Mouse (Mus musculus) ES-CJ7 (cell line): ENCODE data around the gene Rraga.

Source experiments
- DNase-seq: peaks from one replicate; pipeline ENCODE4 v3.0.0; 2011; ENCODE audit warnings: low read depth, low spot score

Rraga gene

GRCm38 (mm10) chr4:86575283-86575983 lies at the start of gene Rraga:
Rraga (plus strand) TSS chr4:86575668.
- peak; percentile 96 for DNase-seq

GRCm38 (mm10) chr4:86527162-86528136 lies 48.0 kb upstream of the Rraga start:
- DNase-seq, result no peak

GRCm38 (mm10) chr4:86529161-86529560 lies 46.3 kb upstream of the Rraga start:
- DNase-seq, result no peak

GRCm38 (mm10) chr4:86533406-86534090 lies 41.9 kb upstream of the Rraga start:
- no peak for DNase-seq

GRCm38 (mm10) chr4:86534091-86534481 lies 41.4 kb upstream of the Rraga start:
- no peak for DNase-seq

GRCm38 (mm10) chr4:86537972-86538371 lies 37.5 kb upstream of the Rraga start:
- peak; percentile 67 for DNase-seq

GRCm38 (mm10) chr4:86538936-86539335 lies 36.5 kb upstream of the Rraga start:
- DNase-seq, result peak; percentile 88

GRCm38 (mm10) chr4:86541573-86541972 lies 33.9 kb upstream of the Rraga start:
- DNase-seq, result no peak

- no peak for DNase-seq
Measured at GRCm38 (mm10) chr4:86543999-86544398, 31.5 kb upstream of the Rraga start.

GRCm38 (mm10) chr4:86545615-86546014 lies 29.9 kb upstream of the Rraga start:
- DNase-seq, result peak; percentile 45

GRCm38 (mm10) chr4:86548332-86548731 lies 27.1 kb upstream of the Rraga start:
- no peak for DNase-seq

- DNase-seq, result peak; percentile 67
Measured at GRCm38 (mm10) chr4:86555035-86555707, 20.3 kb upstream of the Rraga start.

GRCm38 (mm10) chr4:86557371-86557770 lies 18.1 kb upstream of the Rraga start:
- DNase-seq, result no peak

GRCm38 (mm10) chr4:86558228-86558627 lies 17.2 kb upstream of the Rraga start, which contains the start of gene Saxo1:
Saxo1 (minus strand) TSS chr4:86558328.
- DNase-seq, result no peak

GRCm38 (mm10) chr4:86559006-86559405 lies 16.5 kb upstream of the Rraga start:
- no peak for DNase-seq

GRCm38 (mm10) chr4:86561061-86561460 lies 14.4 kb upstream of the Rraga start:
- DNase-seq, result no peak

- no peak for DNase-seq
Measured at GRCm38 (mm10) chr4:86574939-86575282, 557 bp upstream of the Rraga start.

GRCm38 (mm10) chr4:86576120-86576541 lies 663 bp downstream of the Rraga start:
- peak; percentile 33 for DNase-seq

- DNase-seq, result no peak
Measured at GRCm38 (mm10) chr4:86576630-86577225, 1.3 kb downstream of the Rraga start.

GRCm38 (mm10) chr4:86580056-86580455 lies 4.6 kb downstream of the Rraga start:
- no peak for DNase-seq

- no peak for DNase-seq
Measured at GRCm38 (mm10) chr4:86580591-86580990, 5.1 kb downstream of the Rraga start.
